Mouse (Mus musculus) thymus, postnatal 4 days (tissue): Measurements from ENCODE around the gene Gm21800.
"Not testable (repeated sequence)": the region's sequence is repeated elsewhere in the genome, so short reads cannot be mapped to it uniquely, and the experiment has no call there.

ENCODE experiments used
- DNase-seq: peaks from one replicate; pipeline ENCODE4 v3.0.0; 2021

Gm21800 gene

GRCm38 (mm10) chrY:41406198-41406597 is at the start of gene Gm21800:
Gene Gm21800 (plus strand): TSS chrY:41406498.
- not testable (repeated sequence) for DNase-seq
